Mouse (Mus musculus): ENCODE data around the gene Stx4a. TPM values are rescaled to one million over a fixed set of nuclear protein-coding genes. Genes with fewer than 3 reads are reported as not detected.
A peak's percentile ranks its signal among the peaks of the same experiment; 100 is the strongest.
"Not testable (repeated sequence)": the region's sequence is repeated elsewhere in the genome, so short reads cannot be mapped to it uniquely, and the experiment has no call there.

Gene Stx4a
- polyA plus RNA-seq, 1 experiment from 2014 or later: 46.4 TPM

DNA sequence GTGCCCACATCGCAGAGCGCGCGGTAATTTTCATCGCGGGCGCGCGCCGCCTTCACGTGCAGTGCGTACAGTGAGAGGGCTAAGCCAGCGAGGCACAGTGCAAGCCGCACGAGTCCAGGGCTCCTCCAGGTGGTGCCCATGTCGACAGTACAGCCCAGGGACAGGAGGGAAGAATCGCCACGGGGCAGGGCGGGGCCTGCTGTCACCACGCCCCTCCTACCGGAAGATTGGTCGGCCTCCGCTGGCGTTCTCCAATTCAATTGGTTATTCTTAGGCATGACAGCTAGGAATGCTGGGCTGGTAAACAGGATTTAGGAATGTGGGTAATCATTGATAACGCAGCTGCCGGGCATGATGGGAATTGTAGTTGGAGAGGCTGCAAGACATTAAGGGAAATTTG, 71.3 kb downstream of the Stx4a start, which contains the start of the genes Gm21974 and Vkorc1:
TSS of gene Gm21974 (minus strand) at position 13 of the 400 bp plus-strand sequence.
TSS of gene Vkorc1 (minus strand) at position 176 of the 400 bp plus-strand sequence.
- Histone ChIP-seq H3K36me3 (peaks cover 23% of the 10 kb centered on the region), H3K9ac (peak within 1 kb of the TSS; percentile 59), H3K4me2 (peak within 1 kb of the TSS; percentile 72), H3K4me1 (peaks cover 10% of the 10 kb centered on the region), H3K27me3 (0 out of 2 replicates have a peak, but pooled peaks cover 4% of the 10 kb centered on the region), H3K4me3 (replicated peaks) (peak within 1 kb of the TSS; percentile 69), H3K9me3 (replicated peaks) (no peaks in the 10 kb centered on the region), H3K27ac (peak within 1 kb of the TSS; percentile 84)
- WGBS: under 1% methylated on average over 26 of the region's 26 CpGs
- ATAC-seq (replicated peaks; ENCODE audit: low FRiP score): peak; percentile 98

DNA sequence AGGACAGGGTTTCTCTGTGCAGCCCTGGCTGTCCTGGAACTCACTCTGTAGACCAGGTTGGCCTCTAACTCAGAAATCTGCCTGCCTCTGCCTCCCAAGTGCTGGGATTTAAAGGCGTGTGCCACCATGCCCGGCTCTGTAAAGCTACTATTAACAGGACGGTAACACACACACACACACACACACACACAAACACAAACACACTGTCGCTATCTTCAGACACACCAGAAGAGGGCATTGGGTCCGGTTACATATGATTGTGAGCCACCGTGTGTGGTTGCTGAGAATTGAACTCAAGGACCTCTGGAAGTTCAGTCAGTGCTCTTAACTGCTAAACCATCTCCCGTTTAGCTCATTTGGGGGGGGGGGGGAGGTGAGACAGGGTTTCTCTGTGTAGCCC, 71.8 kb downstream of the Stx4a start:
- 68% methylated on average over 7 of the region's 7 CpGs for WGBS
- Histone ChIP-seq H3K4me3 (replicated peaks) (peak overlapping the region; percentile 69), H3K4me1 (peaks cover 10% of the 10 kb centered on the region), H3K36me3 (peaks cover 23% of the 10 kb centered on the region), H3K4me2 (peak overlapping the region; percentile 72)
- not testable (repeated sequence) for ATAC-seq (replicated peaks; ENCODE audit: low FRiP score); H3K9me3 ChIP-seq (replicated peaks); H3K27ac ChIP-seq; H3K9ac ChIP-seq; H3K27me3 ChIP-seq

DNA sequence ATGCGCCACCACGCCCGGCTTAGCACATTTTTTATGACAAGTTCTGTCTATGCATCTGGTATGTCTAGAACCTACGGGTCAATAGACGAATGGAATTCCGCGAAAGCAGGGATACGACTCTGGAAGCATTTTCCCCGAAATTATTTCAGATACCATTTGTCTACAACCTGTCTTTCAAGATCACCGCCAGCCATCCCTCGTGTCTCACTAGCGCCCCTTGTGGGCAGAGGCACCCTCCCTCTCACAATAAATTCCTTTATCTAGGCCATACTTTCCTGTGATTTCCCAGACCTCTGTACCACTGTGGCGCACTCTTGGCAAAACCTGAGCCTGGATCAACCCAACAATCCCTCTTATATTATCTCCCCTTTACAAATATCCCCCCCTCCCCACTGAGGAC, 72.3 kb downstream of the Stx4a start:
- no peak overlapping the region for H3K27ac ChIP-seq
- H3K9me3 ChIP-seq (replicated peaks): no peaks in the 10 kb centered on the region
- no peak overlapping the region for H3K9ac ChIP-seq
- WGBS: 65% methylated on average over 13 of the region's 13 CpGs
- 0 out of 2 replicates have a peak, but pooled peaks cover 4% of the 10 kb centered on the region for H3K27me3 ChIP-seq
- no peak overlapping the region for H3K4me3 ChIP-seq (replicated peaks)
- no peak for ATAC-seq (replicated peaks; ENCODE audit: low FRiP score)
- H3K36me3 ChIP-seq: peaks cover 23% of the 10 kb centered on the region
- H3K4me1 ChIP-seq: peaks cover 10% of the 10 kb centered on the region
- no peak overlapping the region for H3K4me2 ChIP-seq

- Histone ChIP-seq H3K4me3 (replicated peaks) (no peak overlapping the region), H3K4me2 (no peak overlapping the region), H3K9ac (no peak overlapping the region), H3K27ac (no peak overlapping the region), H3K27me3 (0 out of 2 replicates have a peak, but pooled peaks cover 4% of the 10 kb centered on the region), H3K36me3 (peaks cover 11% of the 10 kb centered on the region), H3K4me1 (peaks cover 10% of the 10 kb centered on the region), H3K9me3 (replicated peaks) (no peaks in the 10 kb centered on the region)
- WGBS: 87% methylated on average over 7 of the region's 7 CpGs
- no peak for ATAC-seq (replicated peaks; ENCODE audit: low FRiP score)
Measured at GRCm38 (mm10) chr7:127897542-127897941, 73.4 kb downstream of the Stx4a start.

- no peak overlapping the region for H3K27ac ChIP-seq
- WGBS: 37% methylated on average over 10 of the region's 10 CpGs
- ATAC-seq (replicated peaks; ENCODE audit: low FRiP score): no peak
Measured at GRCm38 (mm10) chr7:127898179-127898956, 74.3 kb downstream of the Stx4a start.

More at GRCm38 (mm10) chr7:127898179-127898956, 74.3 kb downstream of the Stx4a start:
- Histone ChIP-seq H3K4me3 (replicated peaks) (no peak overlapping the region), H3K4me2 (no peak overlapping the region), H3K9ac (no peak overlapping the region), H3K36me3 (peaks cover 5% of the 10 kb centered on the region; the same call in 1 of the 2 replicates), H3K4me1 (peaks cover 10% of the 10 kb centered on the region), H3K9me3 (replicated peaks) (no peaks in the 10 kb centered on the region), H3K27me3 (0 out of 2 replicates have a peak, but pooled peaks cover 4% of the 10 kb centered on the region)

Other genes starting within 250 kb of the Stx4a start
- 14.1 and 16.4 TPM in 2 replicates for gene Ccdc189, start 235.7 kb upstream of the Stx4a start, polyA plus RNA-seq (2015; fragmentation: Nextera tagmentation; extraction: Ambion mirVana)
- gene Rnf40, start 235.5 kb upstream of the Stx4a start, polyA plus RNA-seq (2015; fragmentation: Nextera tagmentation; extraction: Ambion mirVana): 47.2 and 48.3 TPM in 2 replicates
- 17.2 and 18.9 TPM in 2 replicates for gene Zfp629, start 208.5 kb upstream of the Stx4a start, polyA plus RNA-seq (2015; fragmentation: Nextera tagmentation; extraction: Ambion mirVana)
- 64.2 and 66.8 TPM in 2 replicates for gene Bcl7c, start 115.4 kb upstream of the Stx4a start, polyA plus RNA-seq (2015; fragmentation: Nextera tagmentation; extraction: Ambion mirVana)
- gene Ctf1, start 111.6 kb upstream of the Stx4a start, polyA plus RNA-seq (2015; fragmentation: Nextera tagmentation; extraction: Ambion mirVana): 15.3 and 16.5 TPM in 2 replicates
- gene Ctf2, start 92.1 kb upstream of the Stx4a start, polyA plus RNA-seq (2015; fragmentation: Nextera tagmentation; extraction: Ambion mirVana): 0.31 and 0.33 TPM in 2 replicates
- 5.6 and 6.8 TPM in 2 replicates for gene Fbxl19, start 79.8 kb upstream of the Stx4a start, polyA plus RNA-seq (2015; fragmentation: Nextera tagmentation; extraction: Ambion mirVana)
- 25.1 and 26.7 TPM in 2 replicates for gene Orai3, start 54.5 kb upstream of the Stx4a start, polyA plus RNA-seq (2015; fragmentation: Nextera tagmentation; extraction: Ambion mirVana)
- 23.2 and 25.9 TPM in 2 replicates for gene Setd1a, start 47.6 kb upstream of the Stx4a start, polyA plus RNA-seq (2015; fragmentation: Nextera tagmentation; extraction: Ambion mirVana)
- not detected in 2 replicates for gene Gm49388, start 38.7 kb upstream of the Stx4a start, polyA plus RNA-seq (2015; fragmentation: Nextera tagmentation; extraction: Ambion mirVana)
- gene Hsd3b7, start 23.7 kb upstream of the Stx4a start, polyA plus RNA-seq (2015; fragmentation: Nextera tagmentation; extraction: Ambion mirVana): 23.0 and 27.6 TPM in 2 replicates
- 3.8 and 5.2 TPM in 2 replicates for gene Stx1b, start 255 bp downstream of the Stx4a start, polyA plus RNA-seq (2015; fragmentation: Nextera tagmentation; extraction: Ambion mirVana)
- 11.8 and 13.7 TPM in 2 replicates for gene Zfp646, start 51.9 kb downstream of the Stx4a start, polyA plus RNA-seq (2015; fragmentation: Nextera tagmentation; extraction: Ambion mirVana)
- gene Zfp668, start 52.5 kb downstream of the Stx4a start, polyA plus RNA-seq (2015; fragmentation: Nextera tagmentation; extraction: Ambion mirVana): 22.7 TPM in 2 replicates
- 2.2 and 2.7 TPM in 2 replicates for gene Prss53, start 66.7 kb downstream of the Stx4a start, polyA plus RNA-seq (2015; fragmentation: Nextera tagmentation; extraction: Ambion mirVana)
- gene Gm21974, start 71.2 kb downstream of the Stx4a start, polyA plus RNA-seq (2015; fragmentation: Nextera tagmentation; extraction: Ambion mirVana): not detected in 2 replicates
- gene Vkorc1, start 71.3 kb downstream of the Stx4a start, polyA plus RNA-seq (2015; fragmentation: Nextera tagmentation; extraction: Ambion mirVana): 152 and 162 TPM in 2 replicates
- gene Bckdk, start 79.8 kb downstream of the Stx4a start, polyA plus RNA-seq (2015; fragmentation: Nextera tagmentation; extraction: Ambion mirVana): 120 and 140 TPM in 2 replicates
- gene Kat8, start 88.2 kb downstream of the Stx4a start, polyA plus RNA-seq (2015; fragmentation: Nextera tagmentation; extraction: Ambion mirVana): 41.8 and 43.5 TPM in 2 replicates
- 56.9 and 59.5 TPM in 2 replicates for gene Prss8, start 105.8 kb downstream of the Stx4a start, polyA plus RNA-seq (2015; fragmentation: Nextera tagmentation; extraction: Ambion mirVana)
- gene Prss36, start 122.4 kb downstream of the Stx4a start, polyA plus RNA-seq (2015; fragmentation: Nextera tagmentation; extraction: Ambion mirVana): 11.5 and 12.4 TPM in 2 replicates
- gene Fus, start 143.2 kb downstream of the Stx4a start, polyA plus RNA-seq (2015; fragmentation: Nextera tagmentation; extraction: Ambion mirVana): 421 and 440 TPM in 2 replicates
- gene Pycard, start 169.6 kb downstream of the Stx4a start, polyA plus RNA-seq (2015; fragmentation: Nextera tagmentation; extraction: Ambion mirVana): 43.9 and 45.1 TPM in 2 replicates
- 0.31 and 0.60 TPM in 2 replicates for gene Trim72, start 179.7 kb downstream of the Stx4a start, polyA plus RNA-seq (2015; fragmentation: Nextera tagmentation; extraction: Ambion mirVana)
- gene Itgam, start 238.3 kb downstream of the Stx4a start, polyA plus RNA-seq (2015; fragmentation: Nextera tagmentation; extraction: Ambion mirVana): 1.2 and 1.4 TPM in 2 replicates
- gene Gm49368, start 238.4 kb downstream of the Stx4a start, polyA plus RNA-seq (2015; fragmentation: Nextera tagmentation; extraction: Ambion mirVana): not detected in 2 replicates

All from kidney, embryonic 15.5 days (tissue).